ENCODE assay signal across 8 mouse cellular contexts in genomic region chr3:19953425-19953824, GRCm38 (mm10). TPM values are rescaled to one million over a fixed set of nuclear protein-coding genes. Genes with fewer than 3 reads are reported as not detected.
DNase-seq lines count a peak whose midpoint lies in the region; ATAC-seq and TF ChIP-seq lines count a peak whose summit lies in the region.
"Had no signal": no experiment of that assay in that cellular context is flagged by ENCODE, and none has a peak within 500 bp of the region (broad histone marks: within the 10 kb centered on the region; RNA-seq: fewer than 3 reads in every experiment).

No protein-coding gene starts in this region.

- no peak overlapping the region for H3K9ac ChIP-seq in hindbrain, embryonic 15.5 days
- H3K9ac ChIP-seq in hindbrain, embryonic 13.5 days, result no peak overlapping the region
- H3K9ac ChIP-seq in hindbrain, postnatal 0 days (replicated peaks; ENCODE audit: low read length), result no peak overlapping the region

- H3K27ac ChIP-seq in hindbrain, embryonic 15.5 days (replicated peaks), result no peak overlapping the region
- no peak overlapping the region for H3K27ac ChIP-seq in hindbrain, embryonic 13.5 days
- peak overlapping the region; percentile 28; the same call in 1 of the 2 replicates for H3K27ac ChIP-seq in hindbrain, postnatal 0 days

- H3K36me3 ChIP-seq in hindbrain, embryonic 15.5 days, result no peaks in the 10 kb centered on the region
- no peaks in the 10 kb centered on the region for H3K36me3 ChIP-seq in hindbrain, embryonic 13.5 days
- no peaks in the 10 kb centered on the region for H3K36me3 ChIP-seq in hindbrain, postnatal 0 days (ENCODE audit: insufficient read depth, low read length)

- ATAC-seq in hindbrain, embryonic 15.5 days (ENCODE audit: low FRiP score, low read depth), result peak; percentile 33; the same call in 1 of the 2 replicates
- ATAC-seq in hindbrain, embryonic 13.5 days (ENCODE audit: low FRiP score), result no peak
- peak; percentile 25 for ATAC-seq in Patski
- 0 out of 2 replicates have a peak, but pooled peaks have one; percentile 22 for ATAC-seq in hindbrain, postnatal 0 days

- H3K27me3 ChIP-seq in hindbrain, embryonic 15.5 days, result no peaks in the 10 kb centered on the region
- no peaks in the 10 kb centered on the region for H3K27me3 ChIP-seq in hindbrain, embryonic 13.5 days
- no peaks in the 10 kb centered on the region for H3K27me3 ChIP-seq in Patski
- no peaks in the 10 kb centered on the region for H3K27me3 ChIP-seq in hindbrain, postnatal 0 days (ENCODE audit: insufficient read depth, low read length)

- no peak for TF ChIP-seq POLR2A in brain, embryonic 14.5 days (IDR thresholded peaks at IDR 0.05; ENCODE audit: borderline replicate concordance, extremely low read depth, insufficient read depth, insufficient read length, poor library complexity, severe bottlenecking)

- no peak for DNase-seq in Patski (ENCODE audit: low read depth, low spot score)
- peak; percentile 52 for DNase-seq in brain, embryonic 14.5 days (ENCODE audit: low read depth)
- DNase-seq in hindbrain, postnatal 0 days (ENCODE audit: low spot score), result no peak
- DNase-seq in adrenal gland, postnatal 25 days, result no peak
- no peak for DNase-seq in urinary bladder, postnatal 25 days (ENCODE audit: low spot score)
- DNase-seq: cerebellum, adult 8-10 months had no signal

- H3K4me3 ChIP-seq in hindbrain, embryonic 15.5 days, result no peak overlapping the region
- no peak overlapping the region for H3K4me3 ChIP-seq in hindbrain, embryonic 13.5 days
- H3K4me3 ChIP-seq in hindbrain, postnatal 0 days (ENCODE audit: low read length), result no peak overlapping the region

- CTCF ChIA-PET in Patski (lab: Charles Lee), result interaction anchor here (2.3 kb wide), 1 partner anchor 40 kb away, joined by 8 read pairs; no protein-coding TSS in a partner anchor

- POLR2A ChIA-PET in Patski (lab: Charles Lee), result interaction anchor here (1.4 kb wide), 1 partner anchor 11 kb away, joined by 6 read pairs; no protein-coding TSS in a partner anchor

- H3K4me2 ChIP-seq in hindbrain, embryonic 15.5 days, result no peak overlapping the region
- H3K4me2 ChIP-seq in hindbrain, embryonic 13.5 days, result no peak overlapping the region
- no peak overlapping the region for H3K4me2 ChIP-seq in hindbrain, postnatal 0 days (ENCODE audit: low read depth, low read length)

- TF ChIP-seq CTCF in Patski (IDR thresholded peaks at IDR 0.05), result no peak
- TF ChIP-seq CTCF in brain, embryonic 14.5 days (IDR thresholded peaks at IDR 0.05; ENCODE audit: borderline replicate concordance, extremely low read depth, insufficient read depth, insufficient read length), result no peak
- no peak for TF ChIP-seq CTCF in hindbrain, postnatal 0 days (IDR thresholded peaks at IDR 0.05; ENCODE audit: low read depth)

- no peaks in the 10 kb centered on the region for H3K9me3 ChIP-seq in hindbrain, embryonic 15.5 days
- no peaks in the 10 kb centered on the region for H3K9me3 ChIP-seq in hindbrain, embryonic 13.5 days
- no peaks in the 10 kb centered on the region for H3K9me3 ChIP-seq in hindbrain, postnatal 0 days (ENCODE audit: low read length)

- H3K4me1 ChIP-seq in hindbrain, embryonic 15.5 days (replicated peaks), result peaks cover 4% of the 10 kb centered on the region; the same call in 1 of the 2 replicates
- H3K4me1 ChIP-seq in hindbrain, embryonic 13.5 days (replicated peaks), result peaks cover 9% of the 10 kb centered on the region; the same call in 1 of the 2 replicates
- H3K4me1 ChIP-seq in hindbrain, postnatal 0 days (ENCODE audit: insufficient read depth, low read length), result no peaks in the 10 kb centered on the region

- WGBS in hindbrain, embryonic 15.5 days, result 6% methylated on average over 1 of the region's 1 CpGs
- 16% methylated on average over 1 of the region's 1 CpGs for WGBS in hindbrain, embryonic 13.5 days
- WGBS in hindbrain, postnatal 0 days, result 8% methylated on average over 1 of the region's 1 CpGs

- in situ Hi-C loops in Patski (cut with MboI; ENCODE audit: low pct_unique_long_range_greater_than_20kb), result loop anchor here (10.0 kb wide), 1 partner anchor 529 kb away; no protein-coding TSS in a partner anchor

RNA-seq across cellular contexts. Expression of gene Cp, which starts 3.4 kb away (rescaled TPM):
- polyA plus RNA-seq in hindbrain, embryonic 15.5 days (2015; fragmentation: Nextera tagmentation; extraction: Ambion mirVana), result 11.7 and 13.1 TPM in 2 replicates
- polyA plus RNA-seq in hindbrain, embryonic 13.5 days (2015; fragmentation: Nextera tagmentation; extraction: Ambion mirVana), result 11.9 and 12.1 TPM in 2 replicates
- 902 TPM for polyA plus RNA-seq in Patski (2021)
- polyA plus RNA-seq in brain, embryonic 14.5 days (2012; rRNA removed), result 3.3 and 9.3 TPM in 2 replicates
- total RNA-seq in hindbrain, postnatal 0 days (2014; rRNA removed), result 19.1 and 20.6 TPM in 2 replicates
- polyA plus RNA-seq in hindbrain, postnatal 0 days (2015; fragmentation: Nextera tagmentation; extraction: Ambion mirVana), result 15.0 and 18.7 TPM in 2 replicates
- 26.5 and 34.0 TPM in 2 replicates for total RNA-seq in adrenal gland, postnatal 25 days (2021)

Comparison
In these comparisons a context has a peak if more than half of its experiments do, and no peak if none do; other contexts are left out.
1. RNA of gene Cp, which starts 3.4 kb away (polyA plus RNA-seq): 902 TPM in Patski (single experiment); 15.0 to 18.7 TPM in hindbrain, postnatal 0 days, 11.9 to 12.1 TPM in hindbrain, embryonic 13.5 days, 11.7 to 13.1 TPM in hindbrain, embryonic 15.5 days and 3.3 to 9.3 TPM in brain, embryonic 14.5 days; every median in the first group is over 10 times any median in the second.